Mouse (Mus musculus) thymus, postnatal 25 days (tissue): ENCODE data around the gene March5.

Experiments used
- DNase-seq: peaks from one replicate; pipeline ENCODE4 v3.0.0; 2022

March5 gene

GRCm38 (mm10) chr19:37265333-37266103, 58.2 kb downstream of the March5 start:
- DNase-seq = peak; percentile 75

DNA sequence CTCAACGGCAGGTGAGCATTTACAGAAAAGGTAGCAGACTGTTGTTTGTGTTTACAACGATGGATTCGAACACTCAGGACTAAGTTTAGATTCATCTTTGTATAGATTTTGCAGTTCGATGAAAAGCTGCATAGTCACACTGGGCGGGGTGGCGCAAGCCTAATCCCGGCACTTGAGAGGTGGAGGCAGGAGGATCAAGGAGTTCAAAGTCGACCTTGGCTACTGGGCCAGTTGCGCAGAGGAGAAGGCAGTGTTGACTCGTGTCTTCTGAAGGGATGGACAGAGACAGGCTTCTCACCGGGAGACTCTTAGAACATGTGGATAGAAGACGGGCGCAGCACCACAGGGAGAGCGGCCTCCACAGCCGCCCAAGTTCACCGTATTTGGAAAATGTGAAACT, 61.8 kb downstream of the March5 start:
- no peak for DNase-seq
